In the genomic region with DNA sequence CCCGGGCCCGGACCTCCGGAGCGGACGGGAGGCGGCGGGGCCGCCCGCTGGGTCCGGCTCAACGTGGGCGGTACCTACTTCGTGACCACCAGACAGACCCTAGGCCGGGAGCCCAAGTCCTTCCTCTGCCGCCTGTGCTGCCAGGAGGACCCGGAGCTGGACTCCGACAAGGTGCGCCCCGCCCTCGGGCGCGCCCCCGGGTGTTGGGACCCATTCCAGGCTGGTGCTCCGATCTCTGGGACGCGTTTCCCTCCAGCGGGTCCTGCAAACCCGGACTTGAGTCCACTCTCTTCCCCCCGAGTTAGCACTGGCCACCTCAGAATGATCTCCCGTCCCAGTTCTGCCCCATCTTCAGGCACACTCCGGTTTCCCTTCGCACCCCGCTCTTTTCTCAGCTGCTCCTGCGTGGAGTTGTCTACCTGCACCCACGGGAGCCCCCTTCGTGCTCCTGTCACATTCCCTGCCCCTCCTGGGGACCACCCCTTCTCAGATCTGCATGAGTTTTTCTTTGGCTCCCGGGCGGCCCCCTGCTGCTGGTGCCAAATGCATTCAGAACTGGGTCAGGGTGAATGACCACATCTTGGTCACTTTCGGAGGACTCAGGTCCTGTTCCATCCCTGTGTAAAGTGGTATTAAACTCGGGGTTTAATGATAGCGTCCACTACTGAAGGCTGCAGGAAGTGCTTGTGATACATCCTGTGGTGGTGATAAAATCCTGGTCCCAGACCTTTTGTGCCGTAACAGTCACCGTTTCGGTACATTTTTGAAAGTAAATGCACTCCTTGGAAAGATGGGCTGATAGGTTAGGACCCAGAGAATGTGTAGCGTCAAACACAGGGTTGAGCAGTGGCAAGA, we compare ENCODE assay signal across 8 mouse cellular contexts. TPM values are rescaled to one million over a fixed set of nuclear protein-coding genes. Genes with fewer than 3 reads are reported as not detected.
A peak's percentile ranks its signal among the peaks of the same experiment; 100 is the strongest.
DNase-seq lines count a peak whose midpoint lies in the region; ATAC-seq lines count a peak whose summit lies in the region.

No protein-coding gene starts in this region.

- peak overlapping the region; percentile 88 for H3K9ac ChIP-seq in intestine, embryonic 14.5 days (ENCODE audit: low read length)
- H3K9ac ChIP-seq in limb, embryonic 11.5 days (ENCODE audit: low read length): peak overlapping the region; percentile 97
- peak overlapping the region; percentile 94 for H3K9ac ChIP-seq in midbrain, embryonic 14.5 days (replicated peaks; ENCODE audit: low read length)
- peak overlapping the region; percentile 96 for H3K9ac ChIP-seq in stomach, embryonic 14.5 days (replicated peaks; ENCODE audit: low read depth, low read length)

- peak overlapping the region; percentile 74 for H3K27ac ChIP-seq in intestine, embryonic 14.5 days (ENCODE audit: low read depth)
- peak overlapping the region; percentile 81 for H3K27ac ChIP-seq in limb, embryonic 11.5 days (replicated peaks; ENCODE audit: low read depth, low read length)
- H3K27ac ChIP-seq in midbrain, embryonic 14.5 days (replicated peaks; ENCODE audit: low read depth, low read length): peak overlapping the region; percentile 88
- peak overlapping the region; percentile 82 for H3K27ac ChIP-seq in stomach, embryonic 14.5 days (ENCODE audit: low read length)

- DNase-seq in cerebellum, adult 11 months: peak; percentile 75
- peak; percentile 54 for DNase-seq in embryo, embryonic 10 days (ENCODE audit: low spot score)
- DNase-seq in gastrocnemius, adult 8-10 months (ENCODE audit: low spot score in 2 of 2): peak; percentile 33 to 51
- peak; percentile 79 for DNase-seq in intestine, embryonic 14.5 days (ENCODE audit: low spot score)
- DNase-seq in limb, embryonic 11.5 days (ENCODE audit: low spot score): peak; percentile 69
- peak; percentile 72 for DNase-seq in midbrain, embryonic 14.5 days

- peak overlapping the region; percentile 78 for H3K4me3 ChIP-seq in intestine, embryonic 14.5 days (ENCODE audit: low read depth, low read length)
- H3K4me3 ChIP-seq in limb, embryonic 11.5 days (ENCODE audit: low read depth, low read length): peak overlapping the region; percentile 93
- H3K4me3 ChIP-seq in midbrain, embryonic 14.5 days (replicated peaks; ENCODE audit: low read depth, low read length): peak overlapping the region; percentile 92
- peak overlapping the region; percentile 78 for H3K4me3 ChIP-seq in stomach, embryonic 14.5 days (ENCODE audit: low read depth, low read length)

- 2% methylated on average over 38 of the region's 45 CpGs for WGBS in intestine, embryonic 14.5 days
- WGBS in limb, embryonic 11.5 days: 2% methylated on average over 35 of the region's 45 CpGs
- WGBS in midbrain, embryonic 14.5 days: 2% methylated on average over 45 of the region's 45 CpGs
- WGBS in stomach, embryonic 14.5 days: 2% methylated on average over 34 of the region's 45 CpGs

- no peak for ATAC-seq in cerebellum, adult (ENCODE audit: insufficient number of reproducible peaks, low FRiP score, low TSS enrichment)
- ATAC-seq in intestine, embryonic 14.5 days (replicated peaks; ENCODE audit: low FRiP score, low TSS enrichment, low read depth): peak; percentile 76
- ATAC-seq in limb, embryonic 11.5 days (ENCODE audit: insufficient number of reproducible peaks, low FRiP score, low TSS enrichment, low read depth): peak; percentile 74; the same call in 1 of the 2 replicates
- peak; percentile 66 for ATAC-seq in midbrain, embryonic 14.5 days (ENCODE audit: low FRiP score, low TSS enrichment)
- ATAC-seq in stomach, embryonic 14.5 days (ENCODE audit: insufficient number of reproducible peaks, insufficient read depth, low FRiP score, low read depth): peak; percentile 47

- H3K9me3 ChIP-seq in intestine, embryonic 14.5 days (ENCODE audit: control insufficient read depth, low read length): no peaks in the 10 kb centered on the region
- no peaks in the 10 kb centered on the region for H3K9me3 ChIP-seq in limb, embryonic 11.5 days (ENCODE audit: control insufficient read depth, low read length)
- no peaks in the 10 kb centered on the region for H3K9me3 ChIP-seq in midbrain, embryonic 14.5 days (ENCODE audit: control insufficient read depth, low read length)
- H3K9me3 ChIP-seq in stomach, embryonic 14.5 days (ENCODE audit: control insufficient read depth, low read depth, low read length): no peaks in the 10 kb centered on the region

- peaks cover 42% of the 10 kb centered on the region for H3K36me3 ChIP-seq in intestine, embryonic 14.5 days (ENCODE audit: control insufficient read depth, insufficient read depth, low read length)
- peaks cover 9% of the 10 kb centered on the region; the same call in 1 of the 2 replicates for H3K36me3 ChIP-seq in limb, embryonic 11.5 days (ENCODE audit: control insufficient read depth, insufficient read depth, low read length)
- peaks cover 46% of the 10 kb centered on the region for H3K36me3 ChIP-seq in midbrain, embryonic 14.5 days (ENCODE audit: control insufficient read depth, insufficient read depth, low read length)
- H3K36me3 ChIP-seq in stomach, embryonic 14.5 days (ENCODE audit: control insufficient read depth, insufficient read depth, low read length): peaks cover 26% of the 10 kb centered on the region

- H3K4me2 ChIP-seq in intestine, embryonic 14.5 days (ENCODE audit: low read length): peak overlapping the region; percentile 69
- H3K4me2 ChIP-seq in limb, embryonic 11.5 days (ENCODE audit: low read depth, severe bottlenecking): peak overlapping the region; percentile 97
- peak overlapping the region; percentile 97 for H3K4me2 ChIP-seq in midbrain, embryonic 14.5 days (ENCODE audit: low read length)
- peak overlapping the region; percentile 98 for H3K4me2 ChIP-seq in stomach, embryonic 14.5 days (replicated peaks; ENCODE audit: low read depth, low read length)

- H3K27me3 ChIP-seq in intestine, embryonic 14.5 days (replicated peaks; ENCODE audit: control insufficient read depth, insufficient read depth, low read length): no peaks in the 10 kb centered on the region
- H3K27me3 ChIP-seq in limb, embryonic 11.5 days (ENCODE audit: control insufficient read depth, insufficient read depth, low read length): no peaks in the 10 kb centered on the region
- no peaks in the 10 kb centered on the region for H3K27me3 ChIP-seq in midbrain, embryonic 14.5 days (ENCODE audit: control insufficient read depth, insufficient read depth, low read length)
- no peaks in the 10 kb centered on the region for H3K27me3 ChIP-seq in stomach, embryonic 14.5 days (ENCODE audit: control insufficient read depth, insufficient read depth, low read length)

- peaks cover 19% of the 10 kb centered on the region for H3K4me1 ChIP-seq in intestine, embryonic 14.5 days (replicated peaks; ENCODE audit: control insufficient read depth, insufficient read depth, low read length)
- peaks cover 11% of the 10 kb centered on the region for H3K4me1 ChIP-seq in limb, embryonic 11.5 days (ENCODE audit: control insufficient read depth, insufficient read depth, low read length)
- peaks cover 19% of the 10 kb centered on the region for H3K4me1 ChIP-seq in midbrain, embryonic 14.5 days (ENCODE audit: control insufficient read depth, insufficient read depth, low read length)
- H3K4me1 ChIP-seq in stomach, embryonic 14.5 days (ENCODE audit: control insufficient read depth, insufficient read depth, low read length): peaks cover 18% of the 10 kb centered on the region

RNA-seq across cellular contexts. Expression of gene Kctd2, which starts 0.6 kb away (rescaled TPM):
- 10 to 100 TPM; 15.0 to 18.5 (median 16.4) TPM for total RNA-seq in gastrocnemius, adult 8-10 months (2022)
- polyA plus RNA-seq in intestine, embryonic 14.5 days (2014; fragmentation: Nextera tagmentation; extraction: Ambion mirVana): 11.0 and 18.8 TPM in 2 replicates
- 17.6 and 23.5 TPM in 2 replicates for polyA plus RNA-seq in limb, embryonic 11.5 days (2014; fragmentation: Nextera tagmentation; extraction: Ambion mirVana)
- polyA plus RNA-seq in midbrain, embryonic 14.5 days (2014; fragmentation: Nextera tagmentation; extraction: Ambion mirVana): 37.3 and 41.6 TPM in 2 replicates
- polyA plus RNA-seq in stomach, embryonic 14.5 days (2014; fragmentation: Nextera tagmentation; extraction: Ambion mirVana): 9.5 and 12.3 TPM in 2 replicates

RNA-seq across cellular contexts. Expression of gene Atp5h, which starts 0.8 kb away (rescaled TPM):
- 100 to 1,000 TPM; 638 to 797 (median 746) TPM for total RNA-seq in gastrocnemius, adult 8-10 months (2022)
- 899 and 962 TPM in 2 replicates for polyA plus RNA-seq in intestine, embryonic 14.5 days (2014; fragmentation: Nextera tagmentation; extraction: Ambion mirVana)
- polyA plus RNA-seq in limb, embryonic 11.5 days (2014; fragmentation: Nextera tagmentation; extraction: Ambion mirVana): 943 and 945 TPM in 2 replicates
- 838 and 924 TPM in 2 replicates for polyA plus RNA-seq in midbrain, embryonic 14.5 days (2014; fragmentation: Nextera tagmentation; extraction: Ambion mirVana)
- polyA plus RNA-seq in stomach, embryonic 14.5 days (2014; fragmentation: Nextera tagmentation; extraction: Ambion mirVana): 832 and 848 TPM in 2 replicates

RNA-seq across cellular contexts. Expression of gene Mrpl58, which starts 17.0 kb away (rescaled TPM):
- total RNA-seq in gastrocnemius, adult 8-10 months (2022): 10 to 100 TPM; 79.1 to 92.9 (median 87.4) TPM
- 218 and 224 TPM in 2 replicates for polyA plus RNA-seq in intestine, embryonic 14.5 days (2014; fragmentation: Nextera tagmentation; extraction: Ambion mirVana)
- 187 and 197 TPM in 2 replicates for polyA plus RNA-seq in limb, embryonic 11.5 days (2014; fragmentation: Nextera tagmentation; extraction: Ambion mirVana)
- 222 and 223 TPM in 2 replicates for polyA plus RNA-seq in midbrain, embryonic 14.5 days (2014; fragmentation: Nextera tagmentation; extraction: Ambion mirVana)
- polyA plus RNA-seq in stomach, embryonic 14.5 days (2014; fragmentation: Nextera tagmentation; extraction: Ambion mirVana): 206 and 208 TPM in 2 replicates

RNA-seq across cellular contexts. Expression of gene Trim80, which starts 19.8 kb away (rescaled TPM):
- total RNA-seq in gastrocnemius, adult 8-10 months (2022): not detected
- polyA plus RNA-seq in intestine, embryonic 14.5 days (2014; fragmentation: Nextera tagmentation; extraction: Ambion mirVana): 0.12 TPM in 2 replicates
- 0.21 TPM in 1 of 2 replicates, not detected in the other for polyA plus RNA-seq in limb, embryonic 11.5 days (2014; fragmentation: Nextera tagmentation; extraction: Ambion mirVana)
- not detected in 2 replicates for polyA plus RNA-seq in midbrain, embryonic 14.5 days (2014; fragmentation: Nextera tagmentation; extraction: Ambion mirVana)
- polyA plus RNA-seq in stomach, embryonic 14.5 days (2014; fragmentation: Nextera tagmentation; extraction: Ambion mirVana): not detected in 2 replicates

RNA-seq across cellular contexts. Expression of gene Cdr2l, which starts 38.8 kb away (rescaled TPM):
- 1 to 10 TPM in 3 of 4 experiments, under 1 TPM in 1; 0.77 to 1.6 (median 1.1) TPM for total RNA-seq in gastrocnemius, adult 8-10 months (2022)
- polyA plus RNA-seq in intestine, embryonic 14.5 days (2014; fragmentation: Nextera tagmentation; extraction: Ambion mirVana): 10.6 and 11.6 TPM in 2 replicates
- polyA plus RNA-seq in limb, embryonic 11.5 days (2014; fragmentation: Nextera tagmentation; extraction: Ambion mirVana): 14.6 and 15.1 TPM in 2 replicates
- 27.1 and 29.5 TPM in 2 replicates for polyA plus RNA-seq in midbrain, embryonic 14.5 days (2014; fragmentation: Nextera tagmentation; extraction: Ambion mirVana)
- polyA plus RNA-seq in stomach, embryonic 14.5 days (2014; fragmentation: Nextera tagmentation; extraction: Ambion mirVana): 12.6 and 13.0 TPM in 2 replicates
